Mouse (Mus musculus): ENCODE measurements around the gene Plekhg5.

GRCm38 (mm10) chr4:152160748-152161147, 88.5 kb downstream of the Plekhg5 start:
- TF ChIP-seq CTCF (IDR thresholded peaks at IDR 0.05; ENCODE audit: low read depth) (no peak), EP300 (IDR thresholded peaks at IDR 0.05; ENCODE audit: low read depth) (no peak)

Measured in heart, postnatal 0 days (tissue).